Mouse (Mus musculus) cerebellum, postnatal 25 days (tissue): ENCODE measurements at regions not wholly inside any gene's neighbourhood (a gene's known extent, or its start where the extent isn't known, plus 50 kb on each side); places are given as distances from the start of the nearest gene placed in this dataset.

Source experiments
- DNase-seq, 2 experiments: peaks; one replicate each; pipeline ENCODE4 v3.0.0; 2021; ENCODE audit warnings: mixed read lengths in 2 of 2

DNA sequence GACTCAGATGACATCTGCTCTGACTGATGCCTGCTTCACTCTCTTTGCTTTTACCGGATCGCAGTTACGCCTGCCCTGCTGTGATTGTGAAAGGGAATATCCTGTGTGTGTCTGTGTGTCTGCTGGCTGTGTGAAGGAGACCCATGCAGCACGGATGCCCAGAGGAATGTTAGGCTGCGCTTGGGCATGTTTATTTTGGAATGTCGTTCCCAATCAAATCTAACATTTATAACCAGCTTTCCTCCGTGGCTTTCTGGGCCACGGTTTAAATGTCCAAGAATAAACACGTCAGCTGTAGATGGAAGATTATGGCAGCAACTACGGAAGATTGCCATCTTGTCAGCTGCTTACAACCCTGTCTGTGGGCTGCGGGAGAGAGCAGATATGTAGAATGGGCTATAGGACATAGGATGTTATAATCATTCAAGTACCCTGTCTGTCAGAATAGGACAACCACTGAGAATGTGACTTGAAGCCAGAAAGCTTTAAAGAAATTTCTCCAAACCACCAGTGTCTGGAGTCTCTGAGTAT lies 464.5 kb downstream of the 1700129C05Rik start:
- peak; percentile 28 to 29 for DNase-seq

DNA sequence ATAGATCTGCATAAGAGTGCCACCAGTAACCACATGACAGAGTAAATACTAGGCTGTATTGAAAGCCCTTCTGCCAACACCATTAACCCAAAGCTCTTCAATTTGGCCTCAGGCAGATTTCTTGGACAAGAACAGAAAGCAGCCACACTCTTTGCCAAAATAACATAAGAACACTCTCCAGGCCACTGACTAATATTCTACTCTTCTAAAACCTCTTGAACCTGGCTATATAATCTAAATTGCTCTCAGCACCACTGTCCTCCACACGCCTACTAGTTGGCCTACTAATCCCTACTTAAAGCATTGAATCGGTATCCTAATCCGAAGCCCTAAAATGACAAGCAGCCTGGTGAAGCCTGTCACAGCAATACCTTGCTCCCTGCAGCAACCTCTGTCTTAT lies 467.5 kb downstream of the 1700129C05Rik start:
- DNase-seq, result no peak

DNA sequence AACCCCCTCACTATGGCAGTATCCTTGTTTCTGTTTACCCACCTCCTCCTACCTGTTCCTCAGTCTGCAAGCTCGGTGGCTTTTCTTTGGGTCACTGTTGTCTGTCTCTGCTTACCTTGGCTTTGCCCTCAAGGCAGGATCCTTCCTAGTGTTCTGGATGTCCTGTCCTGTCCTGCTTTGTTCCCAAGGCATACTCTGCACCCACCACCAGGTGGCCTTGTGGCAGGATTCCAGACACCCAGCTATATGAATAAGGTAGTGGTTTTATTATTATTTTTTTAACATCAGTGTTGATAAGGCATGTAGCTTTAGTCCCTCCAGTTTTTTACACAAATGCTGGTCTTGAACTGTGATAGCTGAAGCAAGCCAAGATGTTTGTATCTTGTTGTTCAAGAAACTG lies 478.7 kb downstream of the 1700129C05Rik start:
- peak in 1 of 2 experiments; percentile 43 for DNase-seq

DNA sequence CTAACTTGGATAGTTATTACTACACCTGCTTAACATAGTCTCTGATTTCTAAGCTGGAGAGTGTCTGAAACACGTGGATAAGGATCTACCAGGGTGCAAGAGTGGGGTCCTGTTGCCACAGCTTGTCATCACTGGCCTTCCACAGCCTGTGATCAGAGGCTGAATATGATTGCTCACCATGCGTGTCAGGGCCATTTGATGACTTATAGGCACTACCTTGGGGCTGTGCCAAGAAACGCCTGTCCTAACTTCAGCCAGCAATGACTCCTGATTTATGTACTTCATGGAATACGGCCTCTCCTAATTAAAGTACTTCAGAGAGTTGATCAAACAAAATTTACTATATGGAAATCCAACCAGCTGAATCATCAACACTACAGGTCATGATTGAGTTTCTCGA lies 480.1 kb downstream of the 1700129C05Rik start:
- no peak for DNase-seq

DNA sequence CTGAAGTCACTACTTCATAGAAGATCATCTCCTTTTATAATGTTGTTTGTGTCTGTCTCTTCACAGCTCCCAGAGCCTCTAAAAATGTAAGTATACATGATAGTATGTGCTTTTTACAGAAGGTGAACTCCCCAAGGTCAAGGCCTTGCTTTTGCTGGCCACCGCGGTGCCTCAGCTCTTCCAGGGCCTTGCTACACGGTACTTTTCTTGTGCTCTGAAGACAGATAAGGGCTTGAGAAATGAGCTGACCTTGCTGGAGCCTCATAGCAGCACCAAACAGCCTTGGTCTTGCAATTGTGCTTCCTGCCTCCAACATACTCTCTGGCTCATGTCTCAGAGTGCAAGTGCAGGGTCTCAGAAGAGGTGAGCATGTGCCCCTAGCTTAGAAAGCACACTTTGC lies 481.3 kb downstream of the 1700129C05Rik start:
- DNase-seq, result no peak

DNA sequence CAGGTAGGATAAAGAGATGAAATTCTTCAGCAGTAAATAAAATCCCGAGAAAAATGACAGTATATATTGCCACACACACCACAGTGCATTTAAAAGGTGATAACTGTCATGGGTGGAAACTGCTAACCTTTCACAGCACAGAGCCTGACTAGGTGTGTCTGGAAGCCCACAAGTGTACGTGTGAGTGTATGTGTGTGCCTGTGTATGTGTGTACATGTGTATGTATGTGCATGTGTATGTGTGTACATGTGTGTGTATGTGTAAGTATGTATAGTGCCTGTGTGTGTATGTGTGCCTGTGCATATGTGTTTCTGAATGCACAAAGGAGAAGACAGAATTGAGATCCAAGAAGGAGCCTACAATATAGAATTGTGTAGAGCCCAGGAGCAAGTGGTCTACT lies 485.4 kb downstream of the 1700129C05Rik start:
- no peak for DNase-seq

DNA sequence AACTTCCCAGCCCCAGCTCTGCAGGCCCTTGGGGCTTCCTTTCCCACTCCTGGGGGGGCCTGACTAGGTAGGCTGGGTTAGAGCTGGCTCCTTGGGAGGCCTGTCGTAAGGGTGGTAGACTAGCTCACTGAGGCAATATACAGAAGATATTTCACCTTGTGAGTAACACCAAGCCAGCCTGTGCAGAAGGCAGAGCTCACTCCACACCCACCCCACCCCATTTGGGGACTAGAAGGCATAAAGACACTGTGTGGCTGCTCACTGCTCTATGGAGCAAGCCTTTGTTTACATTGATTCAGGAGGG lies 485.8 kb downstream of the 1700129C05Rik start:
- no peak for DNase-seq

DNA sequence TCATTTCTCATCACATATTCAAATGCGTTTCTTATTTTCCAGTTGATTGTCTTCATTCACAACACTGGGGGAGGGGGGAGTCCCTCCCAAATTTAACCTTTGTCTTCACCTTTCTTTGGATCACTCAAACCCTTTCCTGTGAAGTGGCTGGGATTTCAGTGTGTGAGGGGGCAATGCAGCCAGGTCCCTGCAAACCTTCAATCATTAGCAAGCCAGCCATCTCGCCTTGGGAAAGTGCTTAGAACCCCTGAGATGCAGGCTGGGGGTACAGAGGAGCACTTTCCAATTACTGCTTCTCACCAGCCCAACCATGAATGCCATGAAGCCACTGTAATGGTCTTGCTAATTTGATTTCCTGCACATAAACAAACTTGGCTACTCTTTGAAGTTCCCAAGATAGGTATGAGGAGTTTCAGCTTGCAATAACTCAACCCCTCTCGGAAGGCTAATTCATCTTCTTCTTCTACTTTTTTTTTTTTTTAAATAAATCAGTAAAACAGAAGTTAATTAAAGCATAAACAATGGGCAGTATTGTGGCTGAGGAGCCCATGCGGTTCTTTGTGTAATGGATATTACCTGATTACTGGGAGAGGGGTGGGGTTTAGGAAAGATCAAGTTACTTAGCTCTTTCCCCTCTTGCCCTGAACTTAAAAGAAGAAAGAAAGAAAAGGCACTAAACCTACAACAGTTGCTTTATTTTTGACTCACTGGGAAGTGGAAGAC lies 486.3 kb downstream of the 1700129C05Rik start:
- DNase-seq, result no peak

DNA sequence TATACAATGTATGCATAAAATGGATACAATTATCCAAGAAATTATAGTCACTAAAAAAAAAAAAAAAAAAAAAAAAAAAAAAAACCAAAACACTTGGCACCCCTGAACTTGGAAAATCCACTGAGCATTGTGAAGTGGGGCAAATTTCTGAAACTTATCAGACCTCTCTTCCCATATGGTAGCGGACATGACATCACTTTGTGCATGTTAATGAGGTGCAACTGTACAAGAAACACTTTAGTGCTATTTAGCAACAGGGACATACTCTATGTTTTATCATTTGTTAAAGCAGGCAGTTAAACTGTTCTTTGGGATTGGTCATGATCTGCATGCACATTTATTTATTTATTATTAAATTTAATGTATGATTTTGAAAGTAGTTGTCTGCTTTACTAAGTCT lies 489.7 kb downstream of the 1700129C05Rik start:
- no peak for DNase-seq

DNA sequence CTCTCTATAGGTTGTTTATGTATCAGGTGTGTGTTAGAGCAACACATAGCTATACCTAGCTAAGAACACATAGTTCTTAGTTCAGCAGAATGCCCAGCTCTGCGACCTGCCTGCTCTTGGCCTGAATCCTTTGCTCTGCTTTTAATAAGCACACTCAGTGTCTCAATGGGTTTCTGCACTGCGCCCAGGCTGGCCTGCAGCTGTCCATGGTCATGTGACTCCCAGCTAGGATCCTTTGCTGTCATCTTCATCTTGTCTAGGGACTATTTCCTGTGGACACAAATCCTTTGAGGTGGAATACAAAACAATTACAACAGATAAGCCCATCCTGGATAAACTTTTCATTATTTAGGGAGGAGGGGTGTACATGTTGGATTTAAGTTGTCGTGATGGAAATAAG lies 490.7 kb downstream of the 1700129C05Rik start:
- no peak for DNase-seq

DNA sequence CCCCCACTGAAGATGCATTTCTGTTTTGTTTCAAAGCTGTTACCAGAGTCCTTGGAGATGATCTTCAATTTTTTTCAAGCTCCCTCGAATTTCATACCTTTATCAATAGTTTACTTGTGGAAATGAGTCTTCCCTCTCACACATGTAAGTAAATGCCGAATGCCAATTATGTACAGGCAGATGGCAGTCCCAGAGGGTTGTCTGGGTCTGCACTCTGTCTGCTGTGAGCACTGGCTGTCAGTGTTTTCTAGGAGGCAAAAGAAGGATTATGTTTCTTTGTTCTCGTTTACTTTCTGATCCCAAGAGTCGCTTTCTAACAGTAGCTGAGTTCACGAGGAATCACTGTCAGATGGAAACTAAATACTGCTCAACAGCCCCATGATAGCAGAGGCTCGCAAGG lies 491.5 kb downstream of the 1700129C05Rik start:
- no peak for DNase-seq

DNA sequence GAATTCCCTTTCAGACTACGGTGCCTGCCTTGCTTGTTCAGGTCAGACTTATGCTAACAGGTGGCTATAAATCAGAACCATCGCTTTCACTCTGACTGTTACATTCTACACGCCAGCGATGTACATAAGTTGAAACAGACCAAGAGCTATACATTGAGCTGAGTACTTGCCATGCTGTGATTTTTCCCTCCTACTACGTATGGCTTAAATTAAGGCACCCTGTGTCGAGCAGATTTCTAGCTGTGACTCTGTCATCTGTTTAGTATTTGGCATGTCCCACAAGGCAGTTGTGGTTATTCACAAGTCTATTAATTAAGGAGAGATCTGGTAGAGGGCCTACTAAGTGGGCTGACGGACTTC lies 504.4 kb downstream of the 1700129C05Rik start:
- no peak for DNase-seq

DNA sequence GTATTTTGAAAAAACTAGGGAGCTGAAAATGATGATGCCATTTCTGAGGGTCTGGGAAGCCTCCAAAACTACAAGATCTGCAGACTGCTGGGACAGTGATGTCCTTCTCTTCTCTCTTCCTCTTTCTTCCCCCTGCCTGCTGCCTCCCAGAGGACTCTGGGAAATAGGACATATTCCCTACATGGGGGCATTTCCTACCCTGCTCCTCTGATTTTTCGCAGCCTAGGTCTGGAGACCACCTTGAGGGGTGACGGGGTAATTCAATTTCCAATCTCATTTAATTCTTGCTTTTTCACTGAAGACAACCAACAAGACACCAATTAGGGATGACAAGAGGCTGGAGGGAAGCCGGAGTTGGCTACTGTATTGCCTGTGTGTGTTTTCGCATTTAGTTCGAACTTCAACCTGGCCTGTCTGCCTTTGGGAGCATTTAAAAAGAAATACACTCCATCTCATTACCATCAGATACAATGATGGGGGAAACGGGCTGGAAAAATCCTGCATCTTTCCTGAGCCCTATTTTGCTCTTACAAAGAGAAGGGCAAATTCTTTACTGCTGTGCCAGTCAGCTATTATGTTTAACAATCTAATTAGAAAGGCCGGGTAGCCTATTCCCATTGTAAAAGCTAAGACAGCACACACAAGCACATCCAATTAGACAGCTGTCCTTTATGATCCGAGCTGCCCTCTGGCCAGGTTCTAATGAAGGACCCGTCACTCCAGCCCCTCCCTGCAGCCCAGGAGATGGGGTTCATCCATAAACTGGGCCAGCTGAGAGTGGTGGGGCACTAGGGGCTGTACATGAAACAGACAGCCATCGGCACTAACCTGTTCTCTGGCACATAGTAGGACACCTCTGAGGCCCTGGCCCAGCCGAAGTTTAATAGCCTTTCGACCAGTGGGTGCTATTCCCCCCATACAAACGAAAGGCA lies 505.0 kb downstream of the 1700129C05Rik start:
- no peak for DNase-seq

DNA sequence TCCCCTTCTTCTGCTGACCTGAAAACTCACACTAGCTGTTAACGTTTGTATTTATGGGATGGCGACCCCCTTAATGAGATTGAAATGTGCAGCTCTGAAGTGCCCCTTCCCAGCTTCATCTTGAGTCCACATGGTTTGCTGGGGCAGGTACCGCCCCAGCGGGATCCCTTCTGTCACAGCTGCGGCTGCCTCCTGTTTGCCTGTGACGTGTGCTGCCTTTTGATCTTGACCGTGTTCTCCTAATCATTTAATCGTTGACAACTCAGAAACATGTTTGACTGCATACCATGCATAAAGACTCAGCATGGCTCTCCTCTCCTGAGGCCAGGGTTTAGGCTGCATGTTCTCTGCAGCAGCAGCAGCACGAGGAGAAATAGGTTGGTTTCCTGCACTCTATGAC lies 511.5 kb downstream of the 1700129C05Rik start:
- DNase-seq, result no peak

DNA sequence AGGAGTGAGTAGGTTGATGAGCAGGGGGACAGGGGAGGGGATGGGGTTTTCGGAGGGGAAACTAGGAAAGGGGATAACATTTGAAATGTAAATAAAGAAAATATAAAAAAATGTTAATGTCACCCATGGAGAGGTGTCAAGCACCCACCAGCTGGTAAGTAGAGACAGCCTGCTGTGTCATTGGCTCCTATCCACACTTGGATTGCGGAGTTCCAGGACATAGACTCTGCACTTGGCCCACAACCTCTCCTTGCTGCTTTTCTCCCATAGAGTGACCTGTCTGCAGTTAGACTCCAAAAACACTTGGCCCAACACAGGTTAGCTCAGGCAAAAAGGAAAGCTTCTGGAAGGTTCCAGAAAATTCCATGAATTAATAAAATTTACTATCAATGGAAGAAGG lies 514.4 kb downstream of the 1700129C05Rik start:
- peak; percentile 50 to 73 for DNase-seq

DNA sequence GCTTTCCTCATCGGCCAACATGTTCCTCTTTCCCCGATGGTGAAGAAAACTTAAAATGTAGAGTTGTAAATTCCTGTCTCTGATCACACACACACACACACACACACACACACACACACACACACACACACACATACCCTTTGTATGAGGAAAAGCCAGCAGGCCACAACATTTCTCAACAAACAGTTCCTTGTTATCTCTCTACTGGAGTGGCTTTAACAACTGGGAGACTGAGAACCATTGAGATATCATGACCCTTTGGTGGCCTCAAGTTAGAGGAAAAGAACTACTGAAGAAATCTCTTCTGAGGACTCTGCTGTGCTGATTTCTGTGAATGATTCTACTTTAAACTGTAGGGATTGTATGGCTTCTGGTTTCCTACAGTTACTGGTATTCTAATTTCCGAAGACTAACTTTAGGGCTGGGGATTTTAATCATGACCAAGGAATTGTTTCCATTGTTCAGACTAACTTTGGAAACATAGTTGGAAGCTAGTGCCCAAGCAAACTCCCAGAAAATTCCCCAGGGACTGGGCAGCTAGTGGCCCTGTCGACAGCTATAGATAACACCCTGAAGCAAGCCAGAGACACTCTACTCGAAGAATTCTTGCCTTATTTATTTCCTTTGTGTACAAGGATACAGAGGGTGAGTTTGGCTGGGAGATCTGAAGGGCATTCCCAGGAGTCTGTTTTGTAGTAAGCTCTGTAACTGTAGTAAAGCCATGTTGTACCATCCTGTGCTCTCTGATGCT lies 516.0 kb downstream of the 1700129C05Rik start:
- no peak for DNase-seq

DNA sequence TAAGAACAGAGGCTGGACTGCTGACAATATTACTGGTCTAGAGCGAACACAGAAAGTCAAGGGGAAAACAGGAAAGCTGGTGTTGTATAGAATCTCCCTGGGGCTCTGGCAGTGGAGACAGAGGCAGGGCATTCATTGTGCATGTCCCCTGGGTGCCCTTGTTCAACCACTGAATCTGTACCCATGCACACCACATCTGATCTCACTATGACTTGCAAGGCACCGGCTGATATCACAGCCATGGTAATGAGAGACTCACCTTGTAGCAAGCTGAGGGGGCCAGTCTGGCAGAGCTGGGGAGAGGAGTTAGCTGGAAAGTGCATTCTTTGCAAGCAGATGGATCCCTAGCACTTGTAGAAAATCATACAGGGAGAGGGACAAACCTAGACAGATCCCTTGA lies 522.5 kb downstream of the 1700129C05Rik start:
- no peak for DNase-seq

DNA sequence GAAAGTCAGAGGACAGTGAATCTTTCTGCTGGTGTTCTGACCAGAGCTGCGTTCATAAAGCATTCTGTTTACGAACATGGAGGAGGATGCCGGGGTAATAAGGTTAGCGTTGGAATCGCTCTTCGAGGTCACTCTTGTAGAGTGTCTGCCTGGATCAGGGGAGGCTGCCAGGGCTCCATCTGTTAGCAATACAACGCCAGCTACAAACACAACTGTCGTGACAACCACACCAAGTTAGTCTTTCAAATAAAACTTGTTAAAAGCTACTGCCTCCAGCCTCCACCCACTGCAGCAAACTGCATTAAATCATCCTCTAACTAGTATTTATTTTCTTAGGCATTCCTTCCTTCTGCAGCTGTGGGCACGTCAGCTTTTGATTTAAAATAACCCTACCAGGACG lies 525.0 kb downstream of the 1700129C05Rik start:
- DNase-seq, result peak in 1 of 2 experiments; percentile 21

DNA sequence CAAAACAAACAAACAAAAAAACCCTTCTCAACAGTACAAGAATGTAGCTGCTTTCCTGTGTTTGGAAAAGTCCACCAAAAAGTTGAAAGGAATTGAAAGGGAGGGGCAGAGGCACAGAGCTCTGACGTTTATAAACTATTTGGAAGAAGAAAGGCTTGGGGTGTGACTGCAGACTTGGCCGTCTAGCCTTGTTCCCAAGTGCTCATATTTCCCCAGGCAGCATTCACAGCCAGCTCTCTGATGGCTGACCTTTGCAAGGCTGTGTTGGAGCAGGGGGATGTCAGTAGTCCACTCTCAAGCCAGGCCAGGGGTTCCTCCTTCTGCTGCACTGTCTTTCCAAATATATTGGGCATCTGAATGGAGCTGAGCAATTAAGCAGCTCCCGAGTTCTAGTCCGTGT lies 534.5 kb downstream of the 1700129C05Rik start:
- DNase-seq, result no peak

DNA sequence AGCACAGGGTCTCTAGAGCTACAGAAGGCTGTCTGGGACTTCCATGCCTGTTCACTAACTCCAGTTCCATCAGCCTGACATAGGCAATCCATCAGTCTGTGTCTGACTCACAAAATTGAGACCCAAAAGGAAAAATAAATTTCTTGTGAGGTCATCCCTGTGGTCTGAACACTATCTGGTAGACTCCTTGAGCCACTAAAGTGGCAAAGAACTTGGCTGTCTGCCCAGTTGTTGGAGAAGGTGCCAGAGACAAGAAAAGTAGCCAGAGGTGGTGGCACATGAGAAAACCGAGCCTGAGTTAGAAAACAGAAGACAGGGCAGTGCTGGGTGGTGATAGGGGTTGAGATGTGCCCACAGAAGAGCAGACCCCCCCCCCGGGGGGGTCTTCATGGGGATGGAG lies 535.0 kb downstream of the 1700129C05Rik start:
- DNase-seq, result no peak

DNA sequence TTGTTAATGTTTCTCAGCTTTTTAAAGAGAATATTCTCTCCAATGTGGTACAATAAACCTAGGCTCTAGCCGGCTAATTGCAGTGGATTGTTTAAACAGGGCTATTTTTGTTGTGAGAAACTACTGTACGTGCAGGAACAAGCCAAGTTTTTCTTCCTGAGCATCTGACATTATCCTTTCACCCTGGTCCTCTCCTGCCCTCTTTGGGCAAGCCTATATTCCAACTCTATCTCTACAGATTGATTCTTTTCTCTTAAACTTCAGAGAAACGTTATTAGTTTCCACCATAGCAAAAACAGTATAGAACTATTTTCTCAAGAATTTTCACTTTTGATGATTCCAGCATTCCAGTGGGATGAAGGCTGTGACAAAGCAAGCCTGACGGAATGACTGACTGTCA lies 535.2 kb downstream of the Fgf9 start:
- DNase-seq, result no peak

DNA sequence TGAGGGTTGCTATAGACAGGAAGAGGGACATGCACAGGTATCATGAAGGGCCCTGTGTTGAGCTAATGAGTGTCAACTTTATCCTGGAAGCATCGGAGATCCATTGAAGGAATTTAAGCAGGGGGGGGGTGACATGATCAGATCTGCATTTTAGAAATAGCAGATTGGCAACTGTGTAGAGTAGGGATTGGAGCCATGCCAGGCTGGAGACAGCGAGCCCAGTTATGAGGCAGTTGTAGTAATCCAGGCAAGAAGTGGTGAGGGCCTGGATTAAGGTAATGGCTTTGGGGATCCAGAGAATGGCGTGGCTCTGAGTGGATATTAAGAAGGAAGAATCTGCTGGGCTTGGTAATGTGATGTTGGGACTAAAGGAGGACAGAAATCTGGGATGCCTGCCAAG lies 528.5 kb downstream of the Fgf9 start:
- peak in 1 of 2 experiments; percentile 41 for DNase-seq

DNA sequence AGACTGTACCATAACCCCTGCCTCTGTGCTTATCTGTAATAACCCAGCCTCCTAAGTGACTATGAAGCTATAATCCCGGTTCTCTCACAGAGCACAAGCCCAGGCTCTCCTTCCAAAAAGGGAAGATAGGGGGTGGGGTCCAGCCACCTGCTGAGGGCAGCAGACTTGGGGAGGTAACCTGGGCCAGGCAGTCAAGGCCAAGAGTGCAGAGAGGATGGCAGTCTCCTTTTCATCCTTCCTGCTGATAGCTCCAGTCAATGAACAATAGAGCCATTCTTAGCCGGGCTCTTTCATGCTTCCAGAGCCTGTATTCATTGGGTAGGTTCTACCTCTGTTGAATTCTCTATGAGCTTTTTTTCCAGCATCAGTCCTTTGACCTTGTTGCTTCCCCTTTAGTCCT lies 527.5 kb downstream of the Fgf9 start:
- DNase-seq, result no peak
